Comparison of ENCODE assay signal across 8 mouse cellular contexts in the genomic region with DNA sequence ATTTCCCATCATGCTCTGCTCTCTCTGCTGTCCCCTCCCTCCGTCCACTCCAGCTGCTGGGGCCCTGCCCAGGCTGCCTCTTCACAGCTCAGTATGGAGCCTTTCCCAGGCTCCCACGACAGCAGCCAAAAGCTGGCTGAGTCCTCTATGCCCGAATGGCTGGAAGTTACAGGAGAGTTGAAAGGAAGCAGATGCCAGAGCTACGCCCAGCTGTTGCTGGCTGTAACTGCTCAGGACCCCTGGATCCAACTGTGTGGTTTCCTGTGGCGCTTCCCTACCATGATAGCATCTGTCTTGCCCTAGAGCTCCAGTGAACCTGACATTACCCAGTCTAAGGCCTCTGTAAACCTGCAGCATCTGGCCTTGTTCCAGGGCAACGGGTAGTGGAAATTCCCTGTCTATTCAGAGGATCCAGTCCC. TPM values are rescaled to one million over a fixed set of nuclear protein-coding genes. Genes with fewer than 3 reads are reported as not detected.
DNase-seq lines count a peak whose midpoint lies in the region; ATAC-seq and TF ChIP-seq lines count a peak whose summit lies in the region.

No protein-coding gene starts in this region.

- no peak overlapping the region for H3K27ac ChIP-seq in kidney, postnatal 0 days
- H3K27ac ChIP-seq in stomach, embryonic 16.5 days (ENCODE audit: low read length), result peak overlapping the region; percentile 64

- no peak; the same call in 1 of the 2 replicates for ATAC-seq in kidney, postnatal 0 days (replicated peaks; ENCODE audit: low FRiP score, low read depth)
- ATAC-seq in stomach, embryonic 16.5 days (ENCODE audit: insufficient read depth, low FRiP score), result peak; percentile 86

- H3K27me3 ChIP-seq in kidney, postnatal 0 days (ENCODE audit: insufficient read depth, low read length), result no peaks in the 10 kb centered on the region
- no peaks in the 10 kb centered on the region for H3K27me3 ChIP-seq in stomach, embryonic 16.5 days (ENCODE audit: control insufficient read depth, insufficient read depth, low read length)

- WGBS in kidney, postnatal 0 days, result 29% methylated on average over 6 of the region's 6 CpGs
- 22% methylated on average over 6 of the region's 6 CpGs for WGBS in stomach, embryonic 16.5 days

- DNase-seq in cerebellum, postnatal 10 days, result peak; percentile 65 to 76
- DNase-seq in cerebellum, adult 11-12 months, result no peak
- DNase-seq in thymus, postnatal 0 days (ENCODE audit: low spot score), result peak; percentile 4
- no peak for DNase-seq in thymus, adult 18-20 months
- DNase-seq in kidney, postnatal 0 days (ENCODE audit: low spot score), result peak; percentile 65
- DNase-seq in frontal cortex, postnatal 25 days (ENCODE audit: low spot score in 2 of 2), result no peak
- DNase-seq in spleen, adult 12 weeks (ENCODE audit: low spot score), result no peak

- no peak overlapping the region for H3K4me3 ChIP-seq in kidney, postnatal 0 days (replicated peaks; ENCODE audit: low read depth, low read length)
- H3K4me3 ChIP-seq in stomach, embryonic 16.5 days (replicated peaks; ENCODE audit: low read length), result no peak overlapping the region; the same call in 1 of the 2 replicates

- no peaks in the 10 kb centered on the region for H3K36me3 ChIP-seq in kidney, postnatal 0 days (ENCODE audit: insufficient read depth, low read length)
- no peaks in the 10 kb centered on the region for H3K36me3 ChIP-seq in stomach, embryonic 16.5 days (ENCODE audit: control insufficient read depth, insufficient read depth, low read length)

- H3K4me2 ChIP-seq in kidney, postnatal 0 days (ENCODE audit: low read length), result no peak overlapping the region
- no peak overlapping the region for H3K4me2 ChIP-seq in stomach, embryonic 16.5 days (ENCODE audit: low read depth, low read length)

- H3K4me1 ChIP-seq in kidney, postnatal 0 days (replicated peaks; ENCODE audit: insufficient read depth, low read length), result no peaks in the 10 kb centered on the region
- H3K4me1 ChIP-seq in stomach, embryonic 16.5 days (ENCODE audit: control insufficient read depth, insufficient read depth, low read length), result peaks cover 3% of the 10 kb centered on the region; the same call in 1 of the 2 replicates

- H3K9ac ChIP-seq in kidney, postnatal 0 days (ENCODE audit: low read depth, low read length), result no peak overlapping the region
- H3K9ac ChIP-seq in stomach, embryonic 16.5 days (ENCODE audit: low read length), result peak overlapping the region; percentile 27; the same call in 1 of the 2 replicates

- no peak for TF ChIP-seq CTCF in kidney, postnatal 0 days (IDR thresholded peaks at IDR 0.05; ENCODE audit: low read depth)

- H3K9me3 ChIP-seq in kidney, postnatal 0 days (replicated peaks; ENCODE audit: low read length), result no peaks in the 10 kb centered on the region
- no peaks in the 10 kb centered on the region for H3K9me3 ChIP-seq in stomach, embryonic 16.5 days (replicated peaks; ENCODE audit: control insufficient read depth, low read length)

RNA-seq across cellular contexts. Expression of a gene that starts 20.6 kb away (rescaled TPM):
- 0.27 and 0.56 TPM in 2 replicates for polyA plus RNA-seq in thymus, postnatal 0 days (2015; fragmentation: Nextera tagmentation; extraction: Ambion mirVana)
- polyA plus RNA-seq in kidney, postnatal 0 days (2015; fragmentation: Nextera tagmentation; extraction: Ambion mirVana), result 0.36 and 0.39 TPM in 2 replicates
- polyA plus RNA-seq in stomach, embryonic 16.5 days (2015; fragmentation: Nextera tagmentation; extraction: Ambion mirVana), result 2.6 and 2.7 TPM in 2 replicates

Comparison
In these comparisons a context has a peak if more than half of its experiments do, and no peak if none do; other contexts are left out.
1. DNase-seq: peak in cerebellum, postnatal 10 days (2 of 2), thymus, postnatal 0 days (single experiment) and kidney, postnatal 0 days (single experiment); none in cerebellum, adult 11-12 months (single experiment), thymus, adult 18-20 months (0 of 2), frontal cortex, postnatal 25 days (0 of 2) and spleen, adult 12 weeks (single experiment).